Mouse (Mus musculus) activated CD4-positive, CD25-positive, alpha-beta regulatory T cell (primary cell): Measurements from ENCODE around the gene Vcl. TPM values are rescaled to one million over a fixed set of nuclear protein-coding genes. Genes with fewer than 3 reads are reported as not detected.

ENCODE experiments used
- polyA plus RNA-seq, 2 experiments: library from polyadenylated mRNA; unstranded; fragments of 100-300 nt; shearing (Covaris generic); gene quantifications; one replicate each; pipeline ENCODE4 v1.2.1; 2017

The Vcl gene
- polyA plus RNA-seq = 1 to 10 TPM; 1.9 to 3.1 TPM

DNA sequence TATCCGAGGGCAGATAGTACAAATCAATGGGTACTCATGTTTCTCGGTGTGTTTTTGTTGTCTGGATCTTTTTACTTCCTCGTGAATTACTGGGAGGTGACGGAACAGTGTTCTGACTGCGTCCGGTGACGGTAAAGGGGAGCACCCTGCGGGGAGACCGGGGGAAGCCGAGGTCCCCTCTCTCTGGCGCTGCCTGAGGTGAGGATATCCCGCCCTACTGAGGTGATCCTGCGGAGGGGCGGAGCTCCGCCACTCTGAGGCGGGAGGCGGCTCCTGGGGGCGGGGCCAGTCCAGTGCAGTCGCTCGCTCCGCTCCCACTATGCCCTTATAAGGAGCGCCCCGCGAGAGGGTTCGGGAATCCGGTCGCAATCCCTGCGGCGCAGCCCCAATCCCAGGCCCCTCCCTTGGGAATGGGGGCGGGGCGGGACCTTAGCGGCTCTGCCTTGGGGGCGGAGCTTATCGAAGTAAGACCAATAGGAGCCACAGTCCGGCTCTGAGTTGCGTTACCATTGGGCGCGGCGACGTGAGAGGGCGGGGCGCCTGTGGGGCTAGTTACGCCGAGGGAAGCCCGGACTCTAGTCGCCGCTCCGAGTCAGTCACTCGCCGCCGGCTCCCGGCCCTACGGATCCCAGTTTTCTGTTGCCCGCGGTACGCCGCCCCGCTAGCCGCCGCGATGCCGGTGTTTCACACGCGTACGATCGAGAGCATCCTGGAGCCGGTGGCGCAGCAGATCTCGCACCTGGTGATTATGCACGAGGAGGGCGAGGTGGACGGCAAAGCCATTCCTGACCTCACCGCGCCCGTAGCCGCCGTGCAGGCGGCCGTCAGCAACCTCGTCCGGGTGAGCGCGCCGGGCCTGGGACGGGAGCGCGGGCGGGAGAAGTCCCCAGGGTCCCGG, at the start of gene Vcl:
Gene Vcl (plus strand): TSS at position 551 of the 898 bp plus-strand sequence.

DNA sequence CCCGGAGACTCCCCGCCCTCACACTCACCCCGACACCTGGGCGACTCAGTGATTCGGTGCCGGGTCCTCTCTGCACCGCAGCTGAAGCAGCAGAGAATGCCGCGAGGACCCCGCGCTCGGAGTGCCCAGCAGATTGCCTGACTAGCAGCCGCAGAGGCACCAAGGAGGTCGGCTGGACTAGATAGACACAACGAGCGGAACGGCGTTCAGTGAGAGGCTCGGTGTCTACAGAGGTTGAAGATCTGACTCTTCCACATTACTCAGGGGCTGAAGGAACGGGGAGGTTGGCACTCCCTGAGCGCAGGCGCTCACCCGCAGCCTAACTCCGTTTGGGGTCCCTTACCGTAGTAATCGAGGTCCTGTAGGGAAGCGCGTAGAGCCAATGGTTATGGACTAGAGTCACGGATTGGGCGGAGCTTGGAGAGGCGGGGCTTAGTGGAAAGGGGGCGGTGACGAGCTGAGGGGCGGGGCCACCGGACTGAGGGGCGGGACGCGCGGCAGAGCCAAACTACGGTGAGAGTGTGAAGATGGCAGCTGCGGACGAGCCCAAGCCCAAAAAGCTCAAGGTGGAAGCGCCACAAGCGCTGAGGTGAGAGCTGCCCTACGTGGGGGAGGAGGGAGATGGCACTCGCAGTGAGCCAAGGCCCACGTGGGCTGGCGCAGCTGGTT, 123.0 kb downstream of the Vcl start, which contains the start of the genes Ap3m1 and Adk:
Gene Ap3m1 (minus strand): TSS at position 397 of the 669 bp plus-strand sequence.
Gene Adk (plus strand): TSS at position 463 of the 669 bp plus-strand sequence.

Other genes starting within 250 kb of the Vcl start
- 10 to 100 TPM in 1 of 2 experiments, 1 to 10 TPM in 1; 9.8 to 13.7 TPM for gene Fut11, start 234.4 kb upstream of the Vcl start, polyA plus RNA-seq
- gene Chchd1, start 226.4 kb upstream of the Vcl start, polyA plus RNA-seq = 100 to 1,000 TPM; 102 to 136 TPM
- 10 to 100 TPM; 35.8 to 56.8 TPM for gene Zswim8, start 221.8 kb upstream of the Vcl start, polyA plus RNA-seq
- gene Ndst2, start 194.8 kb upstream of the Vcl start, polyA plus RNA-seq = 10 to 100 TPM; 34.4 to 35.0 TPM
- 10 to 100 TPM in 1 of 2 experiments, 1 to 10 TPM in 1; 6.8 to 10.1 TPM for gene Camk2g, start 135.3 kb upstream of the Vcl start, polyA plus RNA-seq
- under 1 TPM in 1 of 2 experiments, not detected in 1; 0.07 TPM for gene Plau, start 92.7 kb upstream of the Vcl start, polyA plus RNA-seq
- 10 to 100 TPM; 63.7 to 73.1 TPM for gene Ap3m1, start 123.1 kb downstream of the Vcl start, polyA plus RNA-seq
- gene Adk, start 123.2 kb downstream of the Vcl start, polyA plus RNA-seq = 100 to 1,000 TPM; 126 to 166 TPM